Comparison of ENCODE assay signal across 9 mouse cellular contexts in the genomic region with DNA sequence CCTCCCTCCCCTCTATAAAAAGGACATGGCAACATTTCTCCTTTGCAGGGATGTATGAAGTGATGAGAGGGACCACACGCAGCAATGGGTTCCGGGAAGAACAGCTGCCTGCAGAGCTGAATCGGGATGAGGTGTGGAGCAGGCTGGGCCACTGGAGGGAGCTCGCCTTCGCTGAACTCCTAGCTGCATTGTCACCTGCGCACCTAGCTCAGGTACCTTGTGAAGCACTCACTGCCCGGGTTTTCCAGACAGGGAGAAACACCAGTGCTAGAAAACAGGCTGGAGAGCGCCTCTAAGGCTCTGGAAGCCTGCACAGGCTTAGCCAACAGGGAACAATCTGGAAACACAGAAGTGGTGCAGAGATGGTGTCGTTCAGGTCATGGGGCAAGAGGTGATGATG. TPM values are rescaled to one million over a fixed set of nuclear protein-coding genes. Genes with fewer than 3 reads are reported as not detected.
DNase-seq lines count a peak whose midpoint lies in the region; ATAC-seq and TF ChIP-seq lines count a peak whose summit lies in the region.
"Had no signal": no experiment of that assay in that cellular context is flagged by ENCODE, and none has a peak within 500 bp of the region (broad histone marks: within the 10 kb centered on the region; RNA-seq: fewer than 3 reads in every experiment).

No protein-coding gene starts in this region.

- peak; percentile 54 for TF ChIP-seq CTCF in cerebellum, adult 2 months (IDR thresholded peaks at IDR 0.05; ENCODE audit: borderline replicate concordance, insufficient read depth, low read depth, low read length)

- H3K9ac ChIP-seq in forebrain, embryonic 16.5 days (replicated peaks; ENCODE audit: low read depth, low read length), result peak overlapping the region; percentile 56

- no peaks in the 10 kb centered on the region for H3K9me3 ChIP-seq in forebrain, embryonic 16.5 days (ENCODE audit: control insufficient read depth, low read length)

- DNase-seq in left cerebral cortex, postnatal 14 days (ENCODE audit: low spot score in 2 of 2), result peak; percentile 31 to 45
- DNase-seq in left cerebral cortex, adult 11 months (ENCODE audit: low spot score), result no peak
- peak; percentile 43 to 48 for DNase-seq in cerebellum, adult 2 months
- DNase-seq in kidney, postnatal 25 days, result peak; percentile 65
- peak; percentile 41 for DNase-seq in neural tube, embryonic 10.5 days (ENCODE audit: extremely low spot score, low spot score)
- no peak for DNase-seq in layer of hippocampus, adult 9-10 months (ENCODE audit: low spot score)
- no peak for DNase-seq in natural killer cell, adult 2 months (ENCODE audit: low spot score in 2 of 2)

- intact Hi-C loops in left cerebral cortex, postnatal 14 days (cut with DNase I), result loop anchor here (10.0 kb wide), 1 partner anchor 487 kb away; a partner anchor contains a TSS

- 19% methylated on average over 9 of the region's 9 CpGs for WGBS in cerebellum, adult 2 months
- 10% methylated on average over 9 of the region's 9 CpGs for WGBS in forebrain, embryonic 16.5 days

- H3K4me3 ChIP-seq in cerebellum, adult 2 months (replicated peaks; ENCODE audit: insufficient read depth, low read depth, low read length), result peak overlapping the region; percentile 37
- peak overlapping the region; percentile 21 for H3K4me3 ChIP-seq in forebrain, embryonic 16.5 days (replicated peaks; ENCODE audit: low read length)

- no peaks in the 10 kb centered on the region for H3K4me1 ChIP-seq in cerebellum, adult 2 months (ENCODE audit: control insufficient read depth, insufficient read depth, low read length)
- H3K4me1 ChIP-seq in forebrain, embryonic 16.5 days (replicated peaks; ENCODE audit: control insufficient read depth, insufficient read depth, low read length), result peaks cover 49% of the 10 kb centered on the region

- H3K36me3 ChIP-seq in forebrain, embryonic 16.5 days (ENCODE audit: control insufficient read depth, insufficient read depth), result no peaks in the 10 kb centered on the region

- TF ChIP-seq POLR2A in cerebellum, adult 2 months (IDR thresholded peaks at IDR 0.05; ENCODE audit: borderline replicate concordance, insufficient read depth, low read length), result no peak

- H3K27ac ChIP-seq in cerebellum, adult 2 months (ENCODE audit: insufficient read depth, low read length), result no peak overlapping the region
- peak overlapping the region; percentile 90 for H3K27ac ChIP-seq in forebrain, embryonic 16.5 days (ENCODE audit: low read length)

- peak overlapping the region; percentile 46 for H3K4me2 ChIP-seq in forebrain, embryonic 16.5 days (ENCODE audit: low read length)

- no peak for ATAC-seq in forebrain, embryonic 16.5 days

- H3K27me3 ChIP-seq in cerebellum, adult 2 months (ENCODE audit: control insufficient read depth, insufficient read depth, low read length), result no peaks in the 10 kb centered on the region
- H3K27me3 ChIP-seq in forebrain, embryonic 16.5 days (replicated peaks; ENCODE audit: control insufficient read depth, insufficient read depth, low read length), result no peaks in the 10 kb centered on the region

RNA-seq across cellular contexts. Expression of a gene that starts 38.6 kb away (rescaled TPM):
- not detected for total RNA-seq in left cerebral cortex, postnatal 14 days (2021)
- not detected in 2 replicates for polyA plus RNA-seq in cerebellum, adult 2 months (2012; rRNA removed)
- not detected in 2 replicates for polyA plus RNA-seq in forebrain, embryonic 16.5 days (2015; fragmentation: Nextera tagmentation; extraction: Ambion mirVana)
- total RNA-seq: layer of hippocampus, postnatal 10 days had no signal

RNA-seq across cellular contexts. Expression of a gene that starts 43.7 kb away (rescaled TPM):
- 10 to 100 TPM; 24.9 to 26.2 TPM for total RNA-seq in left cerebral cortex, postnatal 14 days (2021)
- polyA plus RNA-seq in cerebellum, adult 2 months (2012; rRNA removed), result 48.2 and 51.5 TPM in 2 replicates
- 45.0 and 45.6 TPM in 2 replicates for polyA plus RNA-seq in forebrain, embryonic 16.5 days (2015; fragmentation: Nextera tagmentation; extraction: Ambion mirVana)

Comparison
In these comparisons a context has a peak if more than half of its experiments do, and no peak if none do; other contexts are left out.
1. DNase-seq: peak in left cerebral cortex, postnatal 14 days (2 of 2), cerebellum, adult 2 months (2 of 2), kidney, postnatal 25 days (2 of 2) and neural tube, embryonic 10.5 days (single experiment); none in left cerebral cortex, adult 11 months (single experiment), layer of hippocampus, adult 9-10 months (single experiment) and natural killer cell, adult 2 months (0 of 2).